Mouse (Mus musculus): Measurements from ENCODE around the gene Lrrc27.

DNA sequence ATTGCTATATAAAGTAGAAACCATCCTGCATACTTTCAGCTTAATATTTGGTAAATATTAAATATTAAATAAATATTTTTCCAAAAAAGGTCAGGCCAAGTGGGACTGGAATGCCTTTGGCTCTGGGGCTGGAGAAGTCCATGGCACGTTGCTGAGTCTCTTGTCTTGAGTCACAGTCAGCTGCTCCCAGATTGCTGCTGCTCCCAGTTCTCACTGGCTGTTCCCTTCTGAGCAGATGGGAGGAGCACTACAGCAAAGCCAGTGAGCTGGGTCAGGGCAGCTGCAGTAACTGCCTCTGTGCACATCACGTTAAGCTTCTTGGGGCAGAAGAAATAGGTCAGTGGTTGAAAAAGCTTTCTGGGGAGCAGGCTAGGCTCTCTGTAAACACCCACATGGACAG is 7.5 kb downstream of the Lrrc27 start:
- TF ChIP-seq CTCF (IDR thresholded peaks at IDR 0.05; ENCODE audit: low read depth), result no peak
- TF ChIP-seq EP300 (IDR thresholded peaks at IDR 0.05; ENCODE audit: low read depth), result no peak
